Mouse (Mus musculus): Measurements from ENCODE around the gene St8sia2.

The St8sia2 gene

GRCm38 (mm10) chr7:74013601-74014175, at the start of gene St8sia2:
St8sia2 (minus strand) TSS chr7:74013690.
- no peak for DNase-seq (ENCODE audit: extremely low read depth, low read depth, low spot score)

GRCm38 (mm10) chr7:74061076-74061475, 47.6 kb upstream of the St8sia2 start:
- no peak for DNase-seq (ENCODE audit: extremely low read depth, low read depth, low spot score)

DNA sequence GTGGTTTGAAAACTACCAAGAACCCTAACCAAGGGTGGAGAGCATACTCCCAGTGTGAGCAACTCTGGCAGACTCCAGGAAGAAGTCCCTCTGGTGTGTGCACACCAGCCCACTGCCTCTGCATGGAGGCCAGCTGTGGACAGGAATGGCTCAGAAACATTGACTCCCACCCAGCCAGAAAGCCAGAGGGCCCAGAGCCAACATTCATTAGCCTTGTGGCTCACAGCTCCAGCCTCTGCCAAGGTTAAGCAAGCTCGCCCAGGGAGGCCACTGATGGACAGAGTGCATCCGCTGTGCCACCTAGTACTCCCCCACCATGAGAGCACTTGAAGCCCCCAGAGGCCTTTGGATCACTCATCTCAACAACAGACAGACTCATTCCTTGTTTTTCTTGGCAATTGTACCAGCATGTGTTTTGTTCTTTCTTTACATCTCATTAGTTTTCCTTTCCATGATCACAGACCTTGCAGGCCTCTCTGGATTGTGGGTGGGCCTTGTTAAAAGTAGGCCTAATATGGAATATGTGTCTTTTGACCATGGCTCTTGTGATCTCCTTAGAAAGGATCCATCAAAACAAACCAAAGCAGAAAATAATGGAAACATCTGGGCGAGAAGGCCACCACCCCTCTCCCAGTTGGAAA, 46.9 kb upstream of the St8sia2 start:
- no peak for DNase-seq (ENCODE audit: extremely low read depth, low read depth, low spot score)

DNA sequence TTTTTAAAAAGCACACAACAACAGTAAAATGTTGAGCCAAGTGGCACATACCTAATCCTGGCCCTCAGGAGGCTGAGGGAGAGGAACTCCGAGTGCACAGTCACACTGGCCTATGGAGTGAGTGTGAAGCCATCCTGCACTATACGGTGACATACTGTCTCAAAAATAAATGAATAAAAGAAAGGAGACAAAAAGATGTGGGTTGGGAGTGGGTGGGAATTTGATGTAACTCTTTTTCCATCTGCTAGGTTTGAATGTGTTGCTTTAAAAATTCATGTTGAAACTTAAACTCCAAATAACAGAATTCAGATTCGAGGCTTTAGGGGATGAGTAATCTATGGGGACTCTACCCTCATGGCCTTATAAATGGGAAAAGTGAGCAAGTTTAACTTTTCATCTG, 46.2 kb upstream of the St8sia2 start:
- DNase-seq (ENCODE audit: extremely low read depth, low read depth, low spot score): no peak

DNA sequence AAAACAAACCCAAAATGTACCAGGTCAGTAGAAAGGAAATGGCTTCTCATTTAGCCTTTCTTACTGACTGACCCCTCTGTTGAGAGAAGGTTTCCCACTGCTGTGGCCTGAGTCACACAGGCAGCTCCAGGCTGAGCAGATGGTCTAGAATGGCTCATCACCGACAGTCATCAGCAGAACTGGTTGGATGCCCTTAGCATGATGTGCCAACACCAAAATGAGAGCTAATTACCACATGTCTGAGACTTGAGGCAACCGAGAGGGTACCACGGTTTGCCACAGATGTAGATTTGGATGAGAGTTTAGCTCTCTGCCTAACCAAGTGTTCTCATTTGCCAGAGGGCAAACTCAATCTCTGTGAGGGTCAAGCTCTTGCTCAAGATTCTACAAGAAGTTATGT, 42.3 kb upstream of the St8sia2 start:
- DNase-seq (ENCODE audit: extremely low read depth, low read depth, low spot score): no peak

DNA sequence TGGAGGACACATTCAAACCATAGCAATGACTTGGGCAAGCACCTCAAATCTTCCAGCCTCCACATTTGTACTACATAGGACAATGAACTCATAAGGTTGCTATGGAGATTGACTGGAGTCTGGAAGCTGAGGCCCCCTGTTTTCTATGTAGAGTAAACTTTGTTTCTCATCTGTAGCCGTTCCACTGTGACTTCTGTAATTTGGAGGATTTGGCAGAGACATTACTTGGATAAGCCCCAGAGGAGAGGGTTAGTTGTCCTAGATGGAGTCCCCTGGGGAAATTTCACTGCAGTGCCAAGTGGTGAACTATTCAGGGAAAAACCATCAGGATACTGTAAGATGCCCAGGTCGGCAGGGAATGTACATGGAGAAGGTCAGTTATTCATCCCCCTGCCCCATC, 34.1 kb upstream of the St8sia2 start:
- no peak for DNase-seq (ENCODE audit: extremely low read depth, low read depth, low spot score)

- no peak for DNase-seq (ENCODE audit: extremely low read depth, low read depth, low spot score)
Observed at GRCm38 (mm10) chr7:74045166-74045957, 31.9 kb upstream of the St8sia2 start.

- no peak for DNase-seq (ENCODE audit: extremely low read depth, low read depth, low spot score)
Observed at GRCm38 (mm10) chr7:74043562-74044138, 30.2 kb upstream of the St8sia2 start.

DNA sequence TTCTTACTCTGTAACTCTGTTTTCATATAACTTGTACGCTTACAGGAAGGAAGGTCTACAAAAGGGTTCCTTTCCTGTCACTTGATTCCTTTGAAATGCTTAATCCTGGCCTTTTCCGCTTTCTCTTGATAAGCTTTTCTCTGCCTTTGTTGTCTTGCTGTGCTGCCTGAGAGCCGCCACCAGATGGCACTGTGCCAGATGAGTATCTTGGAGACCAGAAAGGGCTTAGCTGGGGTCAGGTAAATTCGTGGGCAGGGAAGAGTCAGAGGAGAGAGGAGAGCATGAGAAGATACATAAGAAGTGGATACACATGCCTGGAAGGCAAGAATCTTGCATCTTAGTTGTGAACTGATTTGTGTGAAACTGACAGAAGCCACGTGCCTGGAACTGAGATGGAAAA, 11.5 kb upstream of the St8sia2 start:
- DNase-seq (ENCODE audit: extremely low read depth, low read depth, low spot score): no peak

DNA sequence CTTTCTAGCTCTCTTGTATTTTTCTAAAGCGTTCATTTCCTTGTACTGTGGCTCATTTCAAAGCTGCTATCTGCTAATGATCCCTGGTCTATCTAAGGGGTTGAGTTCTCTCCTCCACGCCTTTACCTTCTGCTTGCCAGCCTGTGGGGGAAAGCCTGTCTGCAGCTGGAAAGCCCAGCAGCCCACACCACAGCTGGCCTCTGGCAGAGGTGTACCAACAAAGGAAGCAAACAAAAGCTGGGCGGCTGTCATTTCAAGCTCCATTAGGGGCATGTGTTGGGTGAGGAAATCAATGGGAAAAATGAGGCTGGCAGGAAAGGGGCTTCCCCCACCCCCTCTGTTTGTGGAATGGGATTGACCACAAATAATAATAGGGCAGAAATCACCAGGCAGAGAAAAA, 10.7 kb upstream of the St8sia2 start:
- DNase-seq (ENCODE audit: extremely low read depth, low read depth, low spot score): no peak

- no peak for DNase-seq (ENCODE audit: extremely low read depth, low read depth, low spot score)
Observed at GRCm38 (mm10) chr7:74022571-74022970, 9.1 kb upstream of the St8sia2 start.

DNA sequence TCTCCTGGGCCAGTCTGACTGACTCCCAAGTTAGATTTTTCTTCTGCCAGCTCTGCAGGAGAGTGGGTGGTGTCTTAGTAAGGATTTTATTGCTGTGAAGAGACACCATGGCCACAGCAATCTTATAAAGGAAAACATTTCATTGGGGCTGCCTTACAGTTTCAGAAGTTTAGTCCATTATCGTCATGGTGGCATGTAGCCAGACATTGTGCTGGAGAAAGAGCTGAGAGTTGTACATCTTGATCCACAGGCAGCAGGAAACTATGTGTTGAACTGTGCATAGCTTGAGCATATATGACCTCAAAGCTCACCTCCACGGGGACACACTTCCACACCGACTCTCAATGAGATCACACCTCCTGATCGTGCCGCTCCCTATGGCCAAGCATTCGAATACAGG, 8.3 kb upstream of the St8sia2 start:
- DNase-seq (ENCODE audit: extremely low read depth, low read depth, low spot score): no peak

GRCm38 (mm10) chr7:74016613-74017012, 3.1 kb upstream of the St8sia2 start:
- DNase-seq (ENCODE audit: extremely low read depth, low read depth, low spot score): no peak

DNA sequence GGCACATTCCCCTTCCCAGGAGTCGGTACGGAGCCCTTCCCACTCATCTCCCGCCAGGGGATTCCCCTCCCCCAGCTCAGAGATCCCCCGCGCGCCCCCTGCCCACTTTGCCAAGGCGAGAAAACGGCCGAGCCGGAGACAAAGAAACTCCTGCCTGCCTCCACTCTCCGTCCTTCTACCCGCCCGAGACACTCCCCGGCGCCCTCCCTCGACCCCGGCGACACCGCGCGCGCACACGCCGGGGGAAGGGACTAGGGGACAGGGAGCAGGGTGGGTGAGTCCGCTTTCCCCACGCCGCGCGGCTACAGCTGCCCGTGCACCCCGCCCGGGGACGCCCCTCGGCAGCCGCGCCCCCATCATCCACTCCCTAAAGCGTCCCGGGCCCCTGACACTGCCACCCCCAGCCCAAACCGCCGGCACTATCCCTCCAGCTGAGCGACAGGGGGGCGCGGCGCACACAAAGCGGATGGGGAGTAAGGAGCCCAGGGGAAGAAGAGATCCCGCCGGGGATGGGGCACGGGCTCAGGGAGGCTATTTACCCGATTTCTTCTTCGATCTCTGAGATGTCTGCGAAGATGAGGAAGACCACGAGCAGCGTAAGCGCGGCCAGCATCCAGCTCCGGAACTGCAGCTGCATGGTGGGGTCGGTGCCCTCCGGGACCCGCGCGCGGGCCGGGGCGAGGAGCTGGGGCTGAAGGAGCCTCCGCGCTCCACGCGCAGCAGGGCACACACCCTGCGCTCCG, 461 bp downstream of the St8sia2 start:
- no peak for DNase-seq (ENCODE audit: extremely low read depth, low read depth, low spot score)

DNA sequence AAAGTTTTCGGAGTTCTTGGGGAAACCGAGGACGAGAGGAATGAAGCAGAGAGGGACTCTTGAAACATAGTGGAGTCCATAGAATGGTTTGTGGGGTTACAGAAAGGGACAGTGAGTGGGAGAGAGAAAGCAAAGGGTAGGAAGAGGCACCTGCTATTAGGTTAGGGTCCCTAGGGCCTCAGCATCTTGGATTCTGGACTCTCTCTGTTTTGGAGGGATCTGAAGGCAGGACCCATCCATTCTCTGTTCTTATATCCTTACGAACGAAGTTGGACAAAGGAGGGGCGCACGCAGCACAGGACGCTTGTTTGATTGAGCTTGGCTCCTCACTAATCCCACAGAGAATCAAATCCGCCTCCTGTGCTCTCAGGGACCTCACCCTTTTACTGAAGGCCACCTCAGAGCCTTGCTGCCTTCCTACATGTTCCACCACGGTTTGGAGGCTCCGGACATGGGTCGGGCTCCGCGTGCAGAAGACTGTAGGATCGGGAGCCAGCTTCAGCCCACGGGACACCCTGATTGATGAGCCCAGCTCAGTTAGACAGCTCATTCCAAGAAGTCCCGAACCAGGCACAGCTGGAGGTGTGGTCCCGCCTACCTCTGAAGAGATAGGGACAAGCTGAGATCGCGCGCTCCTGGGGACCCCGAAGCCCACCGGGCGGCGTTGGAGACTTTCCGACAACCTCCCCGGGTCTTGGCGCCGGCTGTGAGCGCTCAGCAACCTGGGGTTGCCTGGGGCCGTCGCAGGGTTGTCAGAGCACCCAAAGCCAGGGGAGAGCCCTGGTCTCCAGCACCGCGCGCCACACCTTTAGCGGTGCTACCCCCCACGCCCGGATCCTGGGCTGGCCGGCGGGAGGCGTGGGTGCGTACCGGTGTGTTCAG, 1.3 kb downstream of the St8sia2 start:
- DNase-seq (ENCODE audit: extremely low read depth, low read depth, low spot score): no peak

GRCm38 (mm10) chr7:74008946-74009542, 4.4 kb downstream of the St8sia2 start:
- DNase-seq (ENCODE audit: extremely low read depth, low read depth, low spot score): no peak

DNA sequence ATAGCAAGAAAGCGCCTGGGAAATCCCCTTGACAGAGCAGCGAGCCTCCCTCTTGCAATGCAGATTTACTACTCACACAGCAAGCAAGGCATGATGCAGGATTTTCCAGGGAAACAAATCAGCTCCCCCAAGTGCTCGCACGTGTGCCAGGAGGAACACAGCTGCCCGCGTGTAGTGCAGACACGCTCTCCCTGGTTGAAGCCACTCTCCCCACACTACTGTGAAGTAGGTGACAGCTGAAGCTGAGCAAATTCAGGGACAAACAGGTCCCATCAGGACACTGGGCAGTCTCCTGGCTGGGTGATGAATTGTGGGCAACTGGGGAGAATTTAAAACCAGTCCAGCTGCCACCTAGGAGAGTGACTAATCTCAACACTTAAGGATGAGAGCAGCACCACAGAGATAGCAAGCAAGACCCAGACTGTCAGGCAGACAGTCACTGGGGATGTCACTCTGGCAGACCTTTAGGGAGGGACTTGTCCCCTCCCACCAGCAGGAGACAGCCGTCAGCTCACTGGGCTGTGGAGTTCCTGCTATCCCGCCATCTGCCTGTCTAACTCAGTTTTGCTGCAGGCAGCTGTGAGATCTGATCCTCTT, 6.6 kb downstream of the St8sia2 start:
- DNase-seq (ENCODE audit: extremely low read depth, low read depth, low spot score): no peak

DNA sequence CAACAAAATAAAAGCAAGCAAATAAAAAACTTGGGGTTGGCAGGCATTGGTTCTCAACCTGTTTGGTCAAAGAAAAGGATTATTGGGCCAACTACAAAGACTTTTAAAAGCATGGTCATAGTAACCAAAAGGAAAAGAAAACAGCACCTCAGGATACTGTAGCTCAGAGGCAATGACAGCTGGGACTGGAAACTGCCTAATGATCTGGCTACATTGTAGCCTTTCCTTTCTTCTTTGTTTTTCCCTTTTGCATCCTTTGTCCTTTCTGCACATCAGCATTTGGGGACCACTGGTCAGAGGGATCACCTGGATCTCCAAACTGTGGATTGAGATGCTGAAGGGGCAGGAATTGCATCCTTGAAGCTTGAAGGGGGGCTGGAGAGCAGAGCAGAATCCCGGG, 7.1 kb downstream of the St8sia2 start:
- DNase-seq (ENCODE audit: extremely low read depth, low read depth, low spot score): no peak

GRCm38 (mm10) chr7:74000743-74001510, 12.6 kb downstream of the St8sia2 start:
- no peak for DNase-seq (ENCODE audit: extremely low read depth, low read depth, low spot score)
